Mouse (Mus musculus): ENCODE measurements at regions not wholly inside any gene's neighbourhood (a gene's known extent, or its start where the extent isn't known, plus 50 kb on each side); places are given as distances from the start of the nearest gene placed in this dataset.

DNA sequence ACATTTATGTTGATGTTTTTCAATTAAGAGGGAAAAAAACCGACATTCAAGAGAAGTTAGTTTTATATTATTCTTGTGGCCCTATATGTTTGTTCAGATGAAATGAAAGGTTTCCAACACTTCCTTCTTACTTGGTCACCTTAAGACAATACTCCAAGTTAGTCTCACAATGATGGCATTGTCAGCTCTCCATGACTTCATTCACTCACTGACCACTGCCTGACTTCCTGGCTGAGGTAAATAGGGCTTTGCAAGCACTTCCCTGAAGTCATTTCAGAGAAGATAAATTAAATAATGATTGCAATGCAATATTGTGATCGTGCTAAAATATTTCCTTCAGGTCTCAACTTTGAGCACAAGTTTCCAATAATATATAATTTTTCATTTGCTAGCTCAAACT is 197.9 kb upstream of the Cep162 start:
- Histone ChIP-seq H3K4me2 (ENCODE audit: low read depth) (no peak overlapping the region), H3K36me3 (replicated peaks; ENCODE audit: control insufficient read depth, insufficient read depth, low read depth) (no peaks in the 10 kb centered on the region), H3K4me1 (replicated peaks; ENCODE audit: control insufficient read depth in 2 of 2, insufficient read depth in 2 of 2, low read length in 1 of 2) (no peaks in the 10 kb centered on the region), H3K27ac (no peak overlapping the region), H3K9me3 (ENCODE audit: control insufficient read depth, low read length) (no peaks in the 10 kb centered on the region), H3K4me3 (ENCODE audit: insufficient read depth in 1 of 2, low read depth in 2 of 2, low read length in 2 of 2) (no peak overlapping the region), H3K9ac (replicated peaks) (no peak overlapping the region), H3K27me3 (ENCODE audit: control insufficient read depth, insufficient read depth, low read length) (no peaks in the 10 kb centered on the region)
- WGBS (ENCODE audit: insufficient replicate concordance): 39% methylated on average over 2 of the region's 2 CpGs
- ATAC-seq (ENCODE audit: insufficient read depth) (no peak), DNase-seq (ENCODE audit: low read depth in 3 of 3, low spot score in 3 of 3) (no peak)
- TF ChIP-seq CTCF (IDR thresholded peaks at IDR 0.05; ENCODE audit: low read depth) (no peak), EP300 (IDR thresholded peaks at IDR 0.05; ENCODE audit: low read depth) (no peak)

DNA sequence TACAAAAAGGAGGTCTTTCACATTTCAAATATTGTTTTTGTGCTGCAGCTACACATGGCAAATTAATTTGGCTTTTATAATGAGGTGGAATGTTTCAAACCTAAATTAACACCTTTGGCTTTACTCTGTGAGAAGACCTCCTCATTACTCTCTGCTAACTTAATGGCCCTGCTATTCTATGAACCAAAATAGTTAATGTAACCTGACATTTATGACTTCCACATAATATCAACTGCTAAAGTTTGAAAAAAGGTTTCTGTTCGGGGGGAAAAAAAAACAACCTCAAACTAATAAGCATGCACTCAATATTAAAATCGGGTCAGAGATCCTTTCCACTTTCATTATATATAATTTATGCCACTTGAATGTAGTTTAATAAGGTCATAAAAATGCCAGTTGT is 197.2 kb upstream of the Cep162 start:
- TF ChIP-seq EP300 (IDR thresholded peaks at IDR 0.05; ENCODE audit: low read depth) (no peak), CTCF (IDR thresholded peaks at IDR 0.05; ENCODE audit: low read depth) (no peak)
- Histone ChIP-seq H3K4me1 (replicated peaks; ENCODE audit: control insufficient read depth in 2 of 2, insufficient read depth in 2 of 2, low read length in 1 of 2) (no peaks in the 10 kb centered on the region), H3K36me3 (replicated peaks; ENCODE audit: control insufficient read depth, insufficient read depth, low read depth) (no peaks in the 10 kb centered on the region), H3K27me3 (ENCODE audit: control insufficient read depth, insufficient read depth, low read length) (no peaks in the 10 kb centered on the region), H3K27ac (no peak overlapping the region), H3K4me2 (ENCODE audit: low read depth) (no peak overlapping the region), H3K9ac (replicated peaks) (no peak overlapping the region), H3K4me3 (ENCODE audit: insufficient read depth in 1 of 2, low read depth in 2 of 2, low read length in 2 of 2) (no peak overlapping the region), H3K9me3 (ENCODE audit: control insufficient read depth, low read length) (no peaks in the 10 kb centered on the region)
- DNase-seq (ENCODE audit: low read depth in 3 of 3, low spot score in 3 of 3) (no peak), ATAC-seq (ENCODE audit: insufficient read depth) (no peak)
- 50% methylated on average over 2 of the region's 2 CpGs for WGBS (ENCODE audit: insufficient replicate concordance)

DNA sequence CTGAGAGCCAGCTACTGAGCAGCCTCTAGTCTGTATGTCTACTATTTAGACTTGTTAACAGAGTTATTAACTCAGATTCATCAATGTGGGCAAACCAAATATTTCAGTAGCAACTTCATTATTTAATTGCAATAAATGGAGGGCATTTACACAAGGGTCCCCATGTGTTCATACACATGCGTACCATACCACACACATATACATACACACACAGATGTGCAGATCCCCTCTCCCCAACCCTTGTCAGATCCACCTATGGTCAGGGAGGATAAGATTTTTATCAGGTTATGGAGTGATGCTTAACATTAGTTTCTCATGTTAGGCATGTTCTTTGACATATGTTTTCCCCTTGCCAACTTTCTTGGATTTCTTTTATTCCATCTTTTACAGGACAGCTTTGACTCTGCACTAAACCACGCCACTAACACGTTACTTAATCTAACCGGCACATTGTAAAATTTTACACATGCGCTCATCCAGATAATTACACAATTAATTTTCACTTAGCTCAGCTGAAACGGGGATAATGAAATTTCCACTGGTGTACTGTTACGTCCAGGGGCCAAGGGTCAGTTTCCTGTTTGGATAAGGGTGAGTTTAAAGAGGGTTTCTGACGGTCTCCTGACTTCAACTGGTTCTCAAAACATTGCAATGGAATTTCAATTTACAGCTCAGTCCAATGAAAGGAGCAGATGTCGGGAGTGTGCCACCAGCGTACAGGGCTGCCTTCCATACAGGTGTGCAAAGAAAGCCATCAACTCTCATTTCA is 188.3 kb upstream of the Cep162 start:
- WGBS (ENCODE audit: insufficient replicate concordance): 47% methylated on average over 10 of the region's 10 CpGs
- ATAC-seq (ENCODE audit: insufficient read depth) (no peak), DNase-seq (ENCODE audit: low read depth in 3 of 3, low spot score in 3 of 3) (no peak)
- no peak overlapping the region for H3K9ac ChIP-seq (replicated peaks)
- TF ChIP-seq CTCF (IDR thresholded peaks at IDR 0.05; ENCODE audit: low read depth) (no peak), EP300 (IDR thresholded peaks at IDR 0.05; ENCODE audit: low read depth) (no peak)
- H3K4me2 ChIP-seq (ENCODE audit: low read depth): no peak overlapping the region
- no peak overlapping the region for H3K27ac ChIP-seq
- H3K9me3 ChIP-seq (ENCODE audit: control insufficient read depth, low read length): no peaks in the 10 kb centered on the region
- H3K27me3 ChIP-seq (ENCODE audit: control insufficient read depth, insufficient read depth, low read length): no peaks in the 10 kb centered on the region
- H3K4me3 ChIP-seq (ENCODE audit: insufficient read depth in 1 of 2, low read depth in 2 of 2, low read length in 2 of 2): no peak overlapping the region
- H3K4me1 ChIP-seq (replicated peaks; ENCODE audit: control insufficient read depth in 2 of 2, insufficient read depth in 2 of 2, low read length in 1 of 2): no peaks in the 10 kb centered on the region
- H3K36me3 ChIP-seq (replicated peaks; ENCODE audit: control insufficient read depth, insufficient read depth, low read depth): no peaks in the 10 kb centered on the region

DNA sequence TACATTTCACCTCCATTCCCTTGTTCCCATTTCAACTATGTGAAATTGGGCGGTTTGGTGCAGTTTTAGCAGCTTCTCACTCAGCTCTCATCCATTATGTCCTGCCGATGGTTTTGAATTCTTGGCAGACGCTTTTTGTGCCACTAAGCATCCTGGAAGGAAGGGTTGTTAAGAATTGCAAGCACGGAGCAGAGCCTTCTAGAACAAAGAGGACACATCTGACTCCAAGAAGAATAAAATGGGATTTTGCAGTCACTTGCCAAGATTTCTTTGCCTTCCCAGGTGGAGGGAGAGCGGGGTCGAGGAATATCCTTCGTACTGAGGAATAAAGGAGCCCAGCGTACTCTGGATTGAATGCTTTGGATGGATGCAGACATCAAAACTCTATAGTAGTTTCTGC is 176.7 kb upstream of the Cep162 start:
- Histone ChIP-seq H3K27ac (no peak overlapping the region), H3K36me3 (replicated peaks; ENCODE audit: control insufficient read depth, insufficient read depth, low read depth) (no peaks in the 10 kb centered on the region), H3K4me3 (ENCODE audit: insufficient read depth in 1 of 2, low read depth in 2 of 2, low read length in 2 of 2) (no peak overlapping the region), H3K4me2 (ENCODE audit: low read depth) (no peak overlapping the region), H3K9ac (replicated peaks) (no peak overlapping the region), H3K27me3 (ENCODE audit: control insufficient read depth, insufficient read depth, low read length) (no peaks in the 10 kb centered on the region), H3K9me3 (ENCODE audit: control insufficient read depth, low read length) (no peaks in the 10 kb centered on the region), H3K4me1 (replicated peaks; ENCODE audit: control insufficient read depth in 2 of 2, insufficient read depth in 2 of 2, low read length in 1 of 2) (no peaks in the 10 kb centered on the region)
- DNase-seq (ENCODE audit: low read depth in 3 of 3, low spot score in 3 of 3): no peak
- TF ChIP-seq EP300 (IDR thresholded peaks at IDR 0.05; ENCODE audit: low read depth): no peak
- no peak for TF ChIP-seq CTCF (IDR thresholded peaks at IDR 0.05; ENCODE audit: low read depth)
- 63% methylated on average over 8 of the region's 8 CpGs for WGBS (ENCODE audit: insufficient replicate concordance)
- no peak for ATAC-seq (ENCODE audit: insufficient read depth)

DNA sequence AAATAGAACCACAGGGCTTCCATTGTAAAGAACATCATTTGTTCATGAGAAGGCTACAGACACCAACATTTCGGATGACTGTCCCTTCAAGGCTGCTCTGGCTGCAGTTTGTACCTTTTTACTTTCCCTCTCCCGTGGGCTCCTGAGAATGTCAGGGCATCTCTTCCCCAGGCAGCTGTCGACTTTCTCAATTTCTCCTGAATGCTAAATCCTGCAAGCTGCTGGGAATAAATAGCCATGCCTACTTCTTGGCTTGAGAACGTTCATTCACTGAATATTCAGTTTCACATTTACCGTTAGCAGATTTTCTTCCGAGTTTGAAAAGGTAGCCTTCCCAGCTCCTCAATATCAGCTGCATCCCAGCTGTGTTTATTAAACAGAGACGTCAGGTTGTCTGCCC is 176.2 kb upstream of the Cep162 start:
- H3K27ac ChIP-seq: no peak overlapping the region
- H3K36me3 ChIP-seq (replicated peaks; ENCODE audit: control insufficient read depth, insufficient read depth, low read depth): no peaks in the 10 kb centered on the region
- WGBS (ENCODE audit: insufficient replicate concordance): 56% methylated on average over 7 of the region's 7 CpGs
- no peak overlapping the region for H3K4me3 ChIP-seq (ENCODE audit: insufficient read depth in 1 of 2, low read depth in 2 of 2, low read length in 2 of 2)
- H3K4me1 ChIP-seq (replicated peaks; ENCODE audit: control insufficient read depth in 2 of 2, insufficient read depth in 2 of 2, low read length in 1 of 2): no peaks in the 10 kb centered on the region
- H3K9me3 ChIP-seq (ENCODE audit: control insufficient read depth, low read length): no peaks in the 10 kb centered on the region
- DNase-seq (ENCODE audit: low read depth in 3 of 3, low spot score in 3 of 3) (no peak), ATAC-seq (ENCODE audit: insufficient read depth) (no peak)
- no peak for TF ChIP-seq CTCF (IDR thresholded peaks at IDR 0.05; ENCODE audit: low read depth)
- TF ChIP-seq EP300 (IDR thresholded peaks at IDR 0.05; ENCODE audit: low read depth): no peak
- no peak overlapping the region for H3K4me2 ChIP-seq (ENCODE audit: low read depth)
- H3K27me3 ChIP-seq (ENCODE audit: control insufficient read depth, insufficient read depth, low read length): no peaks in the 10 kb centered on the region
- H3K9ac ChIP-seq (replicated peaks): no peak overlapping the region

Data from liver, embryonic 14.5 days (tissue).